Mouse (Mus musculus): ENCODE measurements around the gene Rpl36a.

Gene Rpl36a

DNA sequence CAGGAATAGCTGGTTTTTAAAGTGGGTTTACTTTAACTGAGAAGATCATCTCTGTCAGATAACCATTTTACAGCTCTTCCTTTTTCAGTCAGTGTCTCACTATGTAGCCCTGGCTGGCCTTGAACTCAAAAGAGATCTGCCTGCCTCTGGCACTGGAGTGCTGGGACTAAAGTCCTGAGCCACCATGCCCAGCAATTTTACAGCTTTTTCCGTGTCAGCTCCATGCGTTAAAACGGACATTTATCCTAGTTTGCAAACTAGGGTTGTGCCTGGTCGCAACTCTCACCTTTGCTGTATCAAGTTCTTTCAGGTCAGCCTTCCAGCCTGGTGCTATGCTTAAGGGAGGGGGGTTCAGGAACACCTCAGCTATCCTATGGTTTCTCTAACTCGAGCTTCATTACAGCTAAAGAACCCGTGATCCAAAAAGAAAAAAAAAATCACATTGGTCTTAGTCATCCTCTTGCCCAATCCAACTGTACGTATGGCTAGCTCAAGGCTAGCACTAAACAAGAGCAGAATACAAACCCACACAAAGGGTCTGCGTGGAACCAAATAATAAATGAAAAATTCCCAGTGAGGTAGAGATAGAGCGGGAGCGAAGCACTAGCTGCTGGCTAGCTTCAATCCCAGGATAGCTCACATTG is 14.6 kb downstream of the Rpl36a start:
- no peak for DNase-seq (ENCODE audit: low read depth, low spot score)

DNA sequence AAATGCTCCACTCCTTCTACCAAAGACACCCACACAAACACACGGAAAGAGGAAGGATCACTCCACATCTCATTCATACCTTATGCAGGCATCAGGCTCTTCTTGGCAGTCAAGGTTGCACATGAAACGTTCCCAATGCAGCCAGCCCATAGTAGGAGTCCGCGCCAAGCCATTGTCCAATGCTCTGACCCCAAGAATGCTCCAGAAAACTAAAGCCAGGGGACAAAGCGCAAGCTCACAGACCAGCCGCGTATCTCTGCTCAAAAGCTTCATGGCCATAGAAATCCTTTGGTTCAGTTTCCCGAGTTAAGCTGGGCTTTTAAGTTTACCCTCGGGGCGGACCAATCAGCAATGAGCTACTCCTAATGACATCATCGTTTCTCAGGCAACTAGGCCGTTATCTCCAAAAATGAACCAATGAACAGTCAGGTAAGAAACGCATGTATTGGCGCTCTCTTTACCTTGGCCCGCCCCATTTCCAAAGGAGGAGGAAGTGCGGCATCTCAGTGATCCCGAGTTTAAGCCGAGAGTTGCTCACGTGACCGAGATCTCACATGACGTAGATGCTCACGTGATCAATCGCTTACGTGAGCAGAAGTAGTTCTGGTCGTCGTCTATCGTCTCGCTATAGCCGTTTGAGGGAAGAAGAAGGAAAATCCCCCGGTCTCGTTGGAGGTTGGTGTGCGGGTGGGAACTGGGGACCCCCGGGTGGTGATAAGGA is 15.4 kb downstream of the Rpl36a start, which contains the start of the genes Gla and Hnrnph2:
TSS of gene Gla (minus strand) at position 467 of the 721 bp plus-strand sequence.
TSS of gene Hnrnph2 (plus strand) at position 521 of the 721 bp plus-strand sequence.
- peak; percentile 98 for DNase-seq (ENCODE audit: low read depth, low spot score)

DNA sequence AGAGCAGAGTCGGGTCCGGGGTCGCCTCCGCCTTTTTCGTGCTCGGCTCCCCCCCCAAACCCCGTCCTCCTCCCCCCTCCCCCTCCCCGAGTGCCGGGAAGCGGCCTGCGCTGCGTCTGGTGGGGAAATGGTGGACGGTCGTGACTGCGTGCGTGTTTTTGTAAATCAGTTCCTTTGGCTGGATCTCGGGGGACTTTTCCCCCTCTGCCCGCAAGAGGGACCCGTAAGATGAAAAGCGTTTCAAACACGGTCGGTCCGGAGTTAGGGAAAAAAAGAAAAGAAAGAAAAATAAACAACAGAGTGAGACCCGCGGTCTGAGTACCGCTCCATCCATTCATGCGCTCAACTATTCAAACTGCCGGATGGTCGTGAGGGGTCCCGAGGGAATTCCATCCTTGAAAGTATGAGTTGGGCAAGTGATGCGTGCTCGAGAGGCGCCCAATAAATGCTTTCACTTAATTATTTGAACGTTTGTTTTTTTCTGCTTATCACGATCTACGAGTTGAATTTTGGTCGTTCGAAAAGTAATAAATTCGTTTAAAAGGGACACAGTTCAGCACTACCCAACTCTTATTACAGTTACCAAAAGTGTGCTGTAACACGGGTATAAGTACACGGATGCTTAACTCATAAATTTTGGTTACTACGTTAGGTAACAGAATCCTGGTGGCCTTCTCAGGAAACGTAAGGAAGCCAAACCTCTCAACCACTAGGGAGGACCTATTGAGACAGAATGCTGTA is 16.1 kb downstream of the Rpl36a start:
- peak; percentile 66 for DNase-seq (ENCODE audit: low read depth, low spot score)

DNA sequence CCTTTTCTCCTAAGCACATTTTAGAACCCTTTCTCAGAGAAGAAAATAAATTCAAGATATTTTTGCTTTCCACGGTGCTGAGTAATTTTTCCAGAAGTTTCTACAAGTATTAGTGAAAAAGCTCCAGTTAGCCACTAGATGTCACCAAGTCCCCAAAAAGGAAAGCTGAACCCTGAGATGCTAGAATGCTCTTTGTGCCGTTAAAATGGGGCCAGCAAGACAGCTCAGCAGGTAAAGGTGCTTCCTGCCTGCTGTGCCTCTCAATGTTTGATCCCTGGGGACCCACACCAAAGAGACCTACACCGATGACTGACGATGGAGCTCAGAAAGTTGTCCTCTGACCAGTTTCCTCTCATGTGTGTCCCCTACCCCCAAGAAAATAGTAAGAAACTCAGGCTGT is 24.0 kb downstream of the Rpl36a start:
- DNase-seq (ENCODE audit: low read depth, low spot score), result peak; percentile 18

DNA sequence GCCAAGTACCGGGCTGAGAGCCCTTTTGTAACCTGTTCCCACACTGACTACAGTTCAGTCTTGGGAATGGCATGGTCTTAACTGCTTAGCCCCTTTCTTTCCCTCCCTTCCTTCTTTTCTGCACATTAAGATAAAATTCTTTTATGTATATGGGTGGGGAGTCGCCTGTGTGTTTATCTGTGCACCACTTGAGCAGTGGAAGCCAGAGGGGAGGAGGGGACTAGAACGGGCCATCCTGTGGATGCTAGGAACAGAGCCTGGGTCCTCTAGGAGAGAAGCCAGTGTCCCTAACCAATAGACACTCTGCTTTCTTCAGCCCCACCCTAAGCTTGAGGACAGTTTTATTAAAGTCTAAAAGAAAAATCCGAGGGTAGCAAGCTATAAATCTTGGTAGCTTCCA is 25.5 kb downstream of the Rpl36a start:
- no peak for DNase-seq (ENCODE audit: low read depth, low spot score)

DNA sequence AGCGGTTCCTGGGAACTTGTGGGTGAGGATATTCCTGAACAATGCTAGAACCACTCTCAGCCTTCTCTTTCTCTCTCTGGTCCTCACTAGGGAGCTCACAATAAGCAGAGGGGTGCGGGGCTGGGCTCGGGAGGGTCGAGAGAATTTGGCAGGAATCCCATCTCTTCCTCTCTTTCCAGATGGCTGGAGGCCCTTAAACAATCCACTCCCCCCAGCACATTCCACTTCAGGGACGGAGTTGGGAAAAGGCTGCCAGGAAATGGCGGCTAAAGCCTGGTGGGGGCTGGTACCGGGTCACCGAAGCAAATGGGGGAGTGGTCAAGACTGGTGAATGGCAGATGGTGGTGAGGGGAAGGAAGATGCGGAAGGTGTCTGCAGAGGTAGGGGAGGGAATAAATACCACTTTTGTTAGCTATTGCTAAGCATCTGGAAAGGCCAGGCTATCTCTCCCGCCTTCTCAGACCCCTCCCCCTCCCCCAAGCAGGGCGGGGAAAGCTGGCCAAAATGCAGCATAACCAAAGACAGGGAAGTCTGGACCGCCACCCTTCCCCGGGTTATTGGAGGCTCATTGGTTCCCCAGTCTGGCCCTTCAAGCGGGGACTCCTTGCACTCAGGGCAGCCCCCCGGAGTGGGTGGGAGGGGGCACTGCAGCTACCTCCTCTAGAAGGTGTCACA is 27.0 kb downstream of the Rpl36a start:
- DNase-seq (ENCODE audit: low read depth, low spot score), result peak; percentile 77

DNA sequence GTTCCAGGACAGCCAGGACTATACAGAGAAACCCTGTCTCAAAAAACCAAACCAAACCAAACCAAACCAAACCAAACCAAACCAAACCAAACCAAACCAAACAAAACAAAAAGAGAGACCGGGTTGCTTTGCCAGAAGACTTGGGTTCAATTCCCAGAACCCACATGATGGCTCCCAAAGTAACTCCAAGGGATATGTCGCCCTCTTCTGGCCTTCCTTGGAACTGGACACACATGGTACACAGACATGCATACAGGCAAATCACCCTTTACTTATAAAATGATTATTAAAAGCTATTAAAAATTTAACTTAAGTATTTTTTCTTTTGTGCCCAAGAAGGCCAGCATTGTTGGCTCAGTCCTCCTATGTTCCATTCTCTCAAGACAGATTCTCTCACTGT is 28.9 kb downstream of the Rpl36a start:
- DNase-seq (ENCODE audit: low read depth, low spot score), result no peak

DNA sequence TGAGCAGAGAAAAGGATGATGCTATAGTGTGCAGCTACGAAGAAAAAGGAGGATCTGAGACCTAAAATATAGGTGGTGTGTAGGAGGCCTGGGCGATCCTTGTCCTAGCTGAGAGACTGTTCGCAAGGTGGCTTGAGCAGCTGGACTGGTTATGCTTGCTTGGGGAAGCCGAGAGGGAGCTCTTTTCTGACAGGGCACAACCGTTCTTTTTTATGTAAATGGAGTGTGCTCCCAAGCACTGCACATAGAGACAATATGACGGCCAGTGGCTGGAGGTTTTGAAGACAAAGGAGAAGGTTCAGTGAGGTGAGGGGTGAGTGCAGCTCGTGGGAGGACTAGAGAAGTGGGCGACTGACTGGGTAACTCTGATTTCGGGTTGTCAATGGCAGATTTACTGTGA is 34.2 kb downstream of the Rpl36a start:
- DNase-seq (ENCODE audit: low read depth, low spot score), result no peak

DNA sequence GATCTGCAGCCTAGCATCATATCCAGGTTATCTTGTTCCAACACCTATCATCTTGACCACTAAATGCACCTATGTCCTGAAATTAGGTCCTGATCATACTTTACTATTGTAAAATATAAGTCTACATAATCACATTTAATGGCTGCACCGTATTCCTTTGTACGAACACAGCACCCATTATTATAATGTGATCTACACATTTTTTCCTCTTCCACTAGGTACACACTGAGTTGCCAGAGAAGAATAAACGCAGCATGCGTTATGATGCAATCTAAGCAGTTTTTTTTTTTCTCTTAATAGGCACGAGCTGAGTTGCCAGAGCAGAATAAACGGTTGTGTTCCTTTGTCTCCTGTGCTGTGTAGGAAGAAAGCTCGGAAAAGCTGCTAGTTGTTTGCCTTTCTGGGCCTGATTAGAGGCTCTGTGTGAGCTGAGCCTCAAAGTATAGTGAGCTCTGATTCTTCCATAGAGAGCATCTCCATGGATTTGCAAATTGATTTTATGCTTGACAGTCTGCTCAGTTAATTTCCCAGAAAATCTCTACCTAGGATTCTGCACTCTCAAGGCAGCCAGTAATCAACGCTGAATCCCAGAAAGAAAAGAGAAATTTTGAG is 34.9 kb downstream of the Rpl36a start:
- no peak for DNase-seq (ENCODE audit: low read depth, low spot score)

DNA sequence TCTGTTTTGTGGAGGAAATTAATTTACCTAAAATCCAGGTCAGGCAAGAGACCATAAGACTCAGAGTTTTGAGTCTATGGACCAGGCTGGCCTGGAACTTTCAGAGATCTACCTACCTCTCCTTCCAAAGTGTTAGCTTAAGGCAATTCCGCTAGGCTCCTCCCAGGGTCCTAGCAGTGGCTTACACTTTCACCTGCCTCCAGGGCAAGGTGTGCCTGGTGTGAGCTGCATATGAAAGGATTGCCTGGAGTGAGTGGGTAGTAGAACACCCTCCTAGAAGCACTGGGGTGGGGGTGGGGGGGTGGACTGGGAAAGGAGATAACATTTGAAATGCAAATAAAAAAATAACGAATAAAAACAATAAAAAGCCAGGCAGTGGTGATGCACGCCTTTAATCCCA is 36.2 kb downstream of the Rpl36a start:
- no peak for DNase-seq (ENCODE audit: low read depth, low spot score)

DNA sequence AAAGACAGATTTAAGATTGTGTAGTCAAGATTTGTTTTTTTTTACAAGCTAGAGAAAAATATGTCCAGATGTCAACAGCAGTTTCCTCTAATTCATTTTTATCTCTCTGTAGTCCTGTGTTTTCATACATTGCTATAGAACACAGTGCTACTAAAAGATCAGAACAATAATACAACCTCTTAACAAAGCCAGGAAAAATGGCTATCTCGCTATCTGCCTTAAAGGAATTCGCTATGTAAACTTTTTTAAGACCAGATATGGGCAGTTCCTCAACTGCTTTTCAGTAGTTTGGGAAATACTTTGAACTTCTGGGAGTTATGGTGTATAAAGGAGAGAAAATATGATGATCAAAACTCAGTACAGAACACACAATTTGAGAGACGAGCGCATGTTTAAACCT is 37.9 kb downstream of the Rpl36a start:
- no peak for DNase-seq (ENCODE audit: low read depth, low spot score)

DNA sequence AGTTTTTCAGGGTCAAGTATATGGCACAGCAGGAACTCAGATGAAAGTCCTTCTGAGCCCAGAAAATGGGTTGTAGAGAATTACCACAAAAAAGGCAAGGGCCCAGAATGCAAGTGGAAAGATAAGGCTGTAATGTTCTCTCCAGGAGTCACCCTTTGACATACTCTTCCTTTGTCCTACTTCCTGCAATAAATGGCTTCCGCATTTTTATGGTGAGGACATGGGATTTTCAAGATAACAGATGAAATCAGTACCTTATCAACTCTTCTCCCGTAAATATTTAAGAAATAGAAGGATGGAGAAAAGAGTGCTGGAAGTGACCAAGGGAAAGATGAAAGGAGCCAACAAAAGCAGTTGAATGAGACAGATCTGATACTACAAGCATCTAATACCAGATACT is 42.7 kb downstream of the Rpl36a start:
- no peak for DNase-seq (ENCODE audit: low read depth, low spot score)

DNA sequence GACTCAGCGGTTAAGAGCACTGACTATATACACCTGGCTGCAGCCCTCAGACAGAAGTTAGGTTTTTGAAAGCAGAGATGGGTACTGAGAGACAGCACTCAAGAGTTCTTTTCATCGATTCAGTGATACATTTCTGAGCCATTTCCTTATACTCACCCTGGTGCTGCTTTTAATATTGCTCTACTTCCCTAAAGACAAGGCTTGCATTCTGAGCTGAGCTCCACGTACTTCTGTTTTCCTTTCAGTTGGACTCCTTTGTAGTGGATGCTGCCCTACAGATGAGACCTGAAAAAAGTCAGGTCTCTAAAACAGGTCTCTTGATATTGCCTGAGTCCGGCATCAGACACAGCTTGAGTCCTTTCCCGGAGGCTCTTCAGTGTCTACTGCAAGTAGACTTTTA is 47.3 kb downstream of the Rpl36a start:
- no peak for DNase-seq (ENCODE audit: low read depth, low spot score)

DNA sequence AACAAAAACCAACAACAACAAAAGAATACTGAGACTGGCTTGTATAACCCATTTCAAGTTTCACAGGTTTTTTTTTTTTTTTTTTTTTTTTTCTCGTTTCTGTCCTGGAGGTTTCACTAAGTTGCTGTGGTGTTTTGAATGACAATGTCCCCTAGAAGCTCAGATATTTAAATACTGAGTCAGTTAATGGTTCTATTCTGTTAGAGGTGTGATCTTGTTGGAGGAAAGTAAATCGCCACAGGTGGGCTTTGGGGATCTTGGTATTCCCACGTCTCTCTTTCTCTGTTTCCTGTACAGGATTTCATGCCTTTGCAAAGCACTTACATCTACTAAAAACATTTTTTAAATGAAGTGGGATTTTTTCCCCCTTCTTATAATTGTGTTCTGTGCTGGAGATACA is 49.7 kb downstream of the Rpl36a start:
- DNase-seq (ENCODE audit: low read depth, low spot score), result no peak

DNA sequence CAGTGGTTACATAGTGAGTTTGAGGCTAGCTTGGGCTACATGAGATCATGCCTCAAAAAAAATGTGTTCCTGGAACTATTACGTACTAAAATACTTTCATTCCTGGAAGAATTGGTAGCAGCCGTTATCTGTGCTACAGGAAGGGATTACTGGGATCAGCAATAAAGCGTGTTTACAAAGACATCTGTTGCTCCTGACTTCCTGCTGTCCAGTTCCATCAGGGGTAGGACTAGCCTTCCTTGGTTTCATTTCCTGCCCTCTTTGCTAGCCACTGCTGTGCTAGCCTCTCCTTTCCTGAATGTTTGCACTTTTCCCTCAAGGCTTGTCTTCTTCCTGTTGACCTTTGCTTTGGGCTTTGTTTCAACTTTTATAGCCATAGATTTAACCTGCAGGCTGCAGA is 50.4 kb downstream of the Rpl36a start:
- DNase-seq (ENCODE audit: low read depth, low spot score), result no peak

Measured in mesoderm, embryonic 11.5 days (tissue).